Mouse (Mus musculus) adrenal gland, postnatal 36 days (tissue): ENCODE data around the gene Foxj1. TPM values are rescaled to one million over a fixed set of nuclear protein-coding genes. Genes with fewer than 3 reads are reported as not detected.

Experiments
- total RNA-seq, 2 experiments: library from RNA; stranded (reverse); gene quantifications; 2 replicates each; pipeline ENCODE4 v1.2.3; 2021

Gene Foxj1
- total RNA-seq, 2 experiments from 2014 or later = 0.10 TPM; not detected in 1

Other genes starting within 250 kb of the Foxj1 start
- 100 to 1,000 TPM; 157 to 178 TPM for gene Wbp2, start 248.4 kb downstream of the Foxj1 start, total RNA-seq
- gene Trim47, start 208.2 kb downstream of the Foxj1 start, total RNA-seq = 10 to 100 TPM; 14.7 to 23.0 TPM
- gene Trim65, start 204.3 kb downstream of the Foxj1 start, total RNA-seq = 10 to 100 TPM in 1 of 2 experiments, 1 to 10 TPM in 1; 9.3 to 11.7 TPM
- 100 to 1,000 TPM in 1 of 2 experiments, 10 to 100 TPM in 1; 95.9 to 107 TPM for gene Mrpl38, start 196.5 kb downstream of the Foxj1 start, total RNA-seq
- gene Fbf1, start 167.2 kb downstream of the Foxj1 start, total RNA-seq = 10 to 100 TPM; 38.4 to 41.6 TPM
- gene Ten1, start 136.5 kb downstream of the Foxj1 start, total RNA-seq = 10 to 100 TPM; 20.0 to 28.5 TPM
- 100 to 1,000 TPM; 170 to 228 TPM for gene Acox1, start 136.4 kb downstream of the Foxj1 start, total RNA-seq
- gene Evpl, start 97.3 kb downstream of the Foxj1 start, total RNA-seq = under 1 TPM; 0.70 to 0.82 TPM
- gene Srp68, start 61.2 kb downstream of the Foxj1 start, total RNA-seq = 10 to 100 TPM; 77.4 to 81.8 TPM
- not detected for gene Galr2, start 54.5 kb downstream of the Foxj1 start, total RNA-seq
- gene Exoc7, start 28.2 kb downstream of the Foxj1 start, total RNA-seq = 10 to 100 TPM; 57.6 to 68.8 TPM
- gene Rnf157, start 77.6 kb upstream of the Foxj1 start, total RNA-seq = 1 to 10 TPM; 8.1 TPM
- gene Ubald2, start 98.7 kb upstream of the Foxj1 start, total RNA-seq = 10 to 100 TPM; 30.9 to 42.6 TPM
- not detected for gene Qrich2, start 130.8 kb upstream of the Foxj1 start, total RNA-seq
- gene Prpsap1, start 158.8 kb upstream of the Foxj1 start, total RNA-seq = 10 to 100 TPM; 84.6 to 87.0 TPM
- gene Sphk1, start 195.5 kb upstream of the Foxj1 start, total RNA-seq = 1 to 10 TPM; 1.7 to 3.4 TPM
- 10 to 100 TPM; 26.6 to 29.3 TPM for gene Ube2o, start 246.0 kb upstream of the Foxj1 start, total RNA-seq